Mouse (Mus musculus): ENCODE results near the gene Timm29.

DNA sequence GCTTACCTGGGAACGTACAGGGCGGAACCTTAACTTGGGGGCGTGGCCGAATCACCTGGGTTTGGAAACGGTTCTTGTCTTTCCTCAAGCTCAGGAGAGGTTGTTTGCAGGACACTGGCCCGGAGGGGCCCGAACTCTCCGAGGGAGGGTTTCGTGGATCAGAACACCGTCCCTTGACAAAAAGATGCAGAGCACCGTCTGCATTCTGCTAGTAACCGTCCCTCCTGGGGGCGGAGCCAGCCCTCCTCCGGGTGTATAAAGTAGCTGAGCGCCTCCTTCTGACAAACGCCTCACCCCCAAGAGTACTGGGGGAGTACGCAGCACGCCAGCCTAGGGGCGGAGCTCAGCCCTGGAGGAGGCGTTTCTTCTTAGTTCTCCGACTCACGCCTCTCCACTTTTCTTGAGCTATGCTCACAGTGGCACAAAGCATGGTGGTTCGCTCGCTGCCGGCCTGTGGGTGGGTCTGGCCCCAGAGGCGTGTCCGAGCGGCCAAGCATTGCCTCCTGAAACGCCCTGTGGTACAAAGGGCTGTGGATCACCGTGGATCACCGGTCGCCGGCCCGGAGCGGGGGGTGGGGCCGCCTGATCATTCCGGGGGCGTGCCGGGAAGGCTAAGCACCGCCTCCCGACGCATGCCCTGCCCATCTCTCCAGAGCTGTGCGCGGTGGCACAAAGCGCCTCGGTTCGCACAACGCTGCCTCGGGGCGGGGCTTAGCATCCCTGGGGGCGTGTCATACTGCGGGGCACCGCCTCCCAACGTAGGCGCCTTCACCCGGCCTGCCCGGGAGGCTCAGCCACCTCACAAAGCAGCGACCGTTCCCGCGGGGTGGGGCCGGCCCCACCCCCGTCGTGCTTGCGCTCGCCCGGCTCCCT is 46.4 kb upstream of the Timm29 start:
- TF ChIP-seq CTCF (IDR thresholded peaks at IDR 0.05) (peak; percentile 71), EP300 (IDR thresholded peaks at IDR 0.05) (no peak)
